Mouse (Mus musculus) MEL (cell line): ENCODE data around the gene Pla2g12a. TPM values are rescaled to one million over a fixed set of nuclear protein-coding genes. Genes with fewer than 3 reads are reported as not detected.

ENCODE experiments used
- DNase-seq: peaks from one replicate; pipeline ENCODE4 v3.0.0; 2011; ENCODE audit warnings: low read depth, low spot score
- H3K27ac ChIP-seq: 2 replicates; pipeline ENCODE4 v1.5.1; 2012; ENCODE audit warnings: low read depth, mild to moderate bottlenecking, control low read depth, low read length, moderate library complexity; ENCODE audit not compliant: control insufficient read depth
- H3K27me3 ChIP-seq, 2 experiments: fragments of 150-350 bp in 1 of 2; sonication (generic) in 1 of 2; 2 replicates each; pipeline ENCODE4 v1.6.1; 2012; ENCODE audit warnings: low read length in 2 of 2, mild to moderate bottlenecking in 2 of 2, improper control_type of control experiment in 1 of 2, moderate library complexity in 1 of 2; ENCODE audit not compliant: insufficient read depth in 2 of 2, control insufficient read depth in 1 of 2
- H3K36me3 ChIP-seq, 2 experiments: 2 replicates each; pipeline ENCODE4 v1.6.1; 2012 to 2014; ENCODE audit warnings: low read length in 2 of 2, improper control_type of control experiment in 1 of 2, inconsistent platforms in 1 of 2, mild to moderate bottlenecking in 1 of 2; ENCODE audit not compliant: insufficient read depth in 2 of 2, control insufficient read depth in 1 of 2
- H3K4me1 ChIP-seq, 2 experiments: fragments of 150-350 bp in 1 of 2; sonication (generic) in 1 of 2; 2 replicates each; pipeline ENCODE4 v1.6.1; 2012; ENCODE audit warnings: low read length in 2 of 2, improper control_type of control experiment in 1 of 2, mild to moderate bottlenecking in 1 of 2; ENCODE audit not compliant: insufficient read depth in 2 of 2, control insufficient read depth in 1 of 2
- H3K4me3 ChIP-seq, 2 experiments: fragments of 150-350 bp in 1 of 2; sonication (generic) in 1 of 2; 2 replicates each; pipeline ENCODE4 v1.5.1; 2012; ENCODE audit warnings: low read depth in 2 of 2, low read length in 2 of 2, mild to moderate bottlenecking in 2 of 2, moderate library complexity in 2 of 2, control low read depth in 1 of 2, improper control_type of control experiment in 1 of 2; ENCODE audit not compliant: control insufficient read depth in 1 of 2, insufficient read depth in 1 of 2
- H3K79me2 ChIP-seq: 2 replicates; pipeline ENCODE4 v1.6.1; 2012; ENCODE audit warnings: mild to moderate bottlenecking, low read length, moderate library complexity; ENCODE audit not compliant: control insufficient read depth, poor library complexity, insufficient read depth
- H3K9ac ChIP-seq: 2 replicates; pipeline ENCODE4 v1.6.1; 2012; ENCODE audit warnings: low read depth, mild to moderate bottlenecking, control low read depth, low read length, moderate library complexity; ENCODE audit not compliant: control insufficient read depth, poor library complexity, severe bottlenecking
- H3K9me3 ChIP-seq: fragments of 150-350 bp; sonication (generic); replicated peaks from 2 replicates; pipeline ENCODE4 v1.6.1; 2012; ENCODE audit warnings: mild to moderate bottlenecking, low read length, improper control_type of control experiment, moderate library complexity; ENCODE audit not compliant: insufficient read depth
- CHD1 ChIP-seq: IDR thresholded peaks from 2 replicates; pipeline ENCODE4 v1.6.1; 2012; ENCODE audit warnings: low read depth, mild to moderate bottlenecking, inconsistent platforms, low read length, improper control_type of control experiment
- CHD2 ChIP-seq: IDR thresholded peaks from 2 replicates; pipeline ENCODE4 v1.6.1; 2011; ENCODE audit warnings: low read length, improper control_type of control experiment
- CTCF ChIP-seq, 3 experiments: IDR thresholded peaks in 2 of 3; conservative IDR thresholded peaks in 1 of 3; 2 replicates each; pipeline ENCODE4 v1.5.1; 2011 to 2012; ENCODE audit warnings: low read length in 3 of 3, low read depth in 2 of 3, mild to moderate bottlenecking in 2 of 3, improper control_type of control experiment in 1 of 3, inconsistent platforms in 1 of 3, mixed read lengths in 1 of 3, moderate library complexity in 1 of 3; ENCODE audit not compliant: control insufficient read depth in 1 of 3, insufficient read depth in 1 of 3, poor library complexity in 1 of 3, severe bottlenecking in 1 of 3
- ELF1 ChIP-seq: IDR thresholded peaks from 2 replicates; pipeline ENCODE4 v1.6.1; 2014; ENCODE audit warnings: low read depth, mild to moderate bottlenecking, inconsistent platforms, low read length, improper control_type of control experiment, moderate library complexity
- EP300 ChIP-seq, 2 experiments: IDR thresholded peaks; 2 replicates each; pipeline ENCODE4 v1.6.1; 2011; ENCODE audit warnings: improper control_type of control experiment in 2 of 2, low read length in 2 of 2, low read depth in 1 of 2, mild to moderate bottlenecking in 1 of 2
- ETS1 ChIP-seq: IDR thresholded peaks from 2 replicates; pipeline ENCODE4 v1.6.1; 2012; ENCODE audit warnings: low read depth, mild to moderate bottlenecking, inconsistent platforms, low read length, improper control_type of control experiment, moderate library complexity
- GABPA ChIP-seq: IDR thresholded peaks from 2 replicates; pipeline ENCODE4 v1.6.1; 2012; ENCODE audit warnings: low read depth, mild to moderate bottlenecking, inconsistent platforms, low read length, improper control_type of control experiment, moderate library complexity
- GATA1 ChIP-seq: IDR thresholded peaks from 2 replicates; pipeline ENCODE4 v1.6.1; 2011; ENCODE audit warnings: low read depth, low read length, improper control_type of control experiment
- HCFC1 ChIP-seq: IDR thresholded peaks from 2 replicates; pipeline ENCODE4 v1.6.1; 2012; ENCODE audit warnings: low read depth, mild to moderate bottlenecking, inconsistent platforms, low read length, improper control_type of control experiment, moderate library complexity
- MAFK ChIP-seq: IDR thresholded peaks from 2 replicates; pipeline ENCODE4 v1.6.1; 2011; ENCODE audit warnings: low read depth, mild to moderate bottlenecking, low read length, improper control_type of control experiment, borderline replicate concordance
- MAZ ChIP-seq: IDR thresholded peaks from 2 replicates; pipeline ENCODE4 v1.6.1; 2012; ENCODE audit warnings: low read depth, mild to moderate bottlenecking, inconsistent platforms, low read length, improper control_type of control experiment
- MEF2A ChIP-seq: IDR thresholded peaks from 2 replicates; pipeline ENCODE4 v1.6.1; 2014; ENCODE audit warnings: low read depth, mild to moderate bottlenecking, inconsistent platforms, low read length, improper control_type of control experiment; ENCODE audit not compliant: poor library complexity, insufficient replicate concordance, severe bottlenecking; ENCODE audit errors: extremely low read depth
- MXI1 ChIP-seq: IDR thresholded peaks from 2 replicates; pipeline ENCODE4 v1.6.1; 2011; ENCODE audit warnings: mild to moderate bottlenecking, low read depth, low read length, improper control_type of control experiment
- MYC ChIP-seq: IDR thresholded peaks from 2 replicates; pipeline ENCODE4 v1.6.1; 2011; ENCODE audit warnings: low read depth, mild to moderate bottlenecking, low read length, improper control_type of control experiment, moderate library complexity
- NELFE ChIP-seq: IDR thresholded peaks from 2 replicates; pipeline ENCODE4 v1.6.1; 2011; ENCODE audit warnings: low read depth, low read length, improper control_type of control experiment
- POLR2A ChIP-seq, 2 experiments: IDR thresholded peaks; 2 replicates each; pipeline ENCODE4 v1.6.1; 2011 to 2012; ENCODE audit warnings: low read length in 2 of 2, mild to moderate bottlenecking in 2 of 2, control low read depth in 1 of 2, improper control_type of control experiment in 1 of 2, low read depth in 1 of 2, moderate library complexity in 1 of 2; ENCODE audit not compliant: control insufficient read depth in 1 of 2, insufficient read depth in 1 of 2, poor library complexity in 1 of 2
- POLR2AphosphoS2 ChIP-seq: IDR thresholded peaks from 2 replicates; pipeline ENCODE4 v1.6.1; 2011; ENCODE audit warnings: low read length, improper control_type of control experiment
- RAD21 ChIP-seq: IDR thresholded peaks from 2 replicates; pipeline ENCODE4 v1.6.1; 2011; ENCODE audit warnings: mild to moderate bottlenecking, low read depth, low read length, improper control_type of control experiment
- RCOR1 ChIP-seq: IDR thresholded peaks from 2 replicates; pipeline ENCODE4 v1.6.1; 2012; ENCODE audit warnings: low read depth, mild to moderate bottlenecking, inconsistent platforms, low read length, improper control_type of control experiment
- SIN3A ChIP-seq: IDR thresholded peaks from 2 replicates; pipeline ENCODE4 v1.6.1; 2012; ENCODE audit warnings: low read length, improper control_type of control experiment, inconsistent platforms
- SMC3 ChIP-seq: IDR thresholded peaks from 2 replicates; pipeline ENCODE4 v1.6.1; 2011; ENCODE audit warnings: low read depth, low read length, improper control_type of control experiment
- USF1 ChIP-seq: IDR thresholded peaks from 2 replicates; pipeline ENCODE4 v1.6.1; 2014; ENCODE audit warnings: low read depth, mild to moderate bottlenecking, inconsistent platforms, low read length, improper control_type of control experiment, moderate library complexity
- USF2 ChIP-seq, 2 experiments: IDR thresholded peaks; 2 replicates each; pipeline ENCODE4 v1.6.1; 2011 to 2012; ENCODE audit warnings: improper control_type of control experiment in 2 of 2, low read length in 2 of 2, borderline replicate concordance in 1 of 2, inconsistent platforms in 1 of 2, low read depth in 1 of 2, mild to moderate bottlenecking in 1 of 2; ENCODE audit not compliant: insufficient read depth in 1 of 2
- ZKSCAN1 ChIP-seq: IDR thresholded peaks from 2 replicates; pipeline ENCODE4 v1.6.1; 2012; ENCODE audit warnings: low read depth, mild to moderate bottlenecking, inconsistent platforms, low read length, improper control_type of control experiment, moderate library complexity
- ZNF384 ChIP-seq: IDR thresholded peaks from 2 replicates; pipeline ENCODE4 v1.6.1; 2012; ENCODE audit warnings: low read depth, mild to moderate bottlenecking, inconsistent platforms, low read length, improper control_type of control experiment
- polyA plus RNA-seq, 2 experiments: library from polyadenylated mRNA; stranded (reverse) in 1 of 2; unstranded in 1 of 2; fragments of >175 nt in 1 of 2; fragments of >200 nt in 1 of 2; gene quantifications; 2 replicates each; pipeline versions ENCODE4 v1.2.1 to v1.2.4; 2012; ENCODE audit warnings: low replicate concordance in 2 of 2, low read depth in 1 of 2; ENCODE audit not compliant: insufficient read length in 2 of 2, insufficient read depth in 1 of 2, missing spikeins in 1 of 2
- total RNA-seq: library from RNA; depleted of rRNA; stranded (reverse); fragments of 300-350 nt; gene quantifications from 2 replicates; pipeline ENCODE4 v1.2.3, GENCODE M21; 2012

Pla2g12a gene
- total and polyA plus RNA-seq, 3 experiments = 89.8 to 251 (median 93.5) TPM

- H3K9me3 ChIP-seq = no peaks in the 10 kb centered on the region
- no peak overlapping the region for H3K4me3 ChIP-seq
- no peak for DNase-seq
- H3K27ac ChIP-seq = no peak overlapping the region
- peaks cover 0 to 2% of the 10 kb centered on the region in 2 experiments; a peak in 2 of 4 replicates for H3K4me1 ChIP-seq
- no peaks in the 10 kb centered on the region for H3K27me3 ChIP-seq
- no peak for TF ChIP-seq RAD21
- no peak for TF ChIP-seq MYC
- no peak for TF ChIP-seq HCFC1
- no peak for TF ChIP-seq MXI1
- TF ChIP-seq POLR2AphosphoS2 = no peak
- no peak for TF ChIP-seq NELFE
- no peak for TF ChIP-seq USF1
- TF ChIP-seq GATA1 = no peak
- no peak for TF ChIP-seq SIN3A
- no peak for TF ChIP-seq ELF1
- no peak for TF ChIP-seq CTCF (IDR thresholded peaks at IDR 0.05 in 2 of 3, conservative IDR thresholded peaks at IDR 0.05 in 1 of 3; ENCODE audit: control insufficient read depth in 1 of 3, insufficient read depth in 1 of 3, low read depth in 2 of 3, low read length in 3 of 3, poor library complexity in 1 of 3, severe bottlenecking in 1 of 3)
- TF ChIP-seq MAZ = no peak
- TF ChIP-seq CHD1 = no peak
- no peak for TF ChIP-seq GABPA
- TF ChIP-seq ETS1 = no peak
- no peak for TF ChIP-seq EP300 (IDR thresholded peaks at IDR 0.05; ENCODE audit: low read depth in 1 of 2, low read length in 2 of 2)
- H3K36me3 ChIP-seq = peaks cover 0 to 6% of the 10 kb centered on the region in 2 experiments; a peak in 2 of 4 replicates
- no peak overlapping the region for H3K9ac ChIP-seq
- no peaks in the 10 kb centered on the region for H3K79me2 ChIP-seq
Measured at GRCm38 (mm10) chr3:129940780-129941179, 62.4 kb downstream of the Pla2g12a start.

DNA sequence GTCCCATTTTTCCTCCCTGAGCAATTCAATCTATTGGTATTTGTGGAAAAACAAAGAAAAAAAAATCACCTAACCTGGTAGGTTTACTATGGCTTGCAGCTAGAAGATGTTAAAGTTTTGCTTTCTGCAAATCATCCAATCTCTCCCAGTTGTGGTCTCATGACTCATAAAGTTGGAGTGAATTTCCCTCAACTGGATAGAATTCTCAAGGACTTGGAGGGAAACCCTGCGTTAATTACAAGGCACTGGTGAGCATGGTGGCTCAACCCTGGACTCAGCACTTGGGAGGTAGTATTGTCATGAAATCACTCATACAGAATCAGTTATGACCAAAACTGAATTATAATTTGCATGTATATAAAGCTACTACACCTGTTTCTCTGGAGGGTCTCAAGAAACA is 62.9 kb downstream of the Pla2g12a start:
- TF ChIP-seq ETS1 (no peak), HCFC1 (no peak), USF2 (IDR thresholded peaks at IDR 0.05; ENCODE audit: borderline replicate concordance in 1 of 2, insufficient read depth in 1 of 2, low read depth in 1 of 2, low read length in 2 of 2) (no peak), SMC3 (no peak), CHD2 (no peak), MEF2A (no peak), MAZ (no peak), POLR2A (IDR thresholded peaks at IDR 0.05; ENCODE audit: control insufficient read depth in 1 of 2, insufficient read depth in 1 of 2, low read depth in 1 of 2, low read length in 2 of 2, poor library complexity in 1 of 2) (no peak), MAFK (no peak), CTCF (IDR thresholded peaks at IDR 0.05 in 2 of 3, conservative IDR thresholded peaks at IDR 0.05 in 1 of 3; ENCODE audit: control insufficient read depth in 1 of 3, insufficient read depth in 1 of 3, low read depth in 2 of 3, low read length in 3 of 3, poor library complexity in 1 of 3, severe bottlenecking in 1 of 3) (no peak), RCOR1 (no peak), CHD1 (no peak), GATA1 (no peak), ZKSCAN1 (no peak), ZNF384 (no peak), RAD21 (no peak)
- Histone ChIP-seq H3K36me3 (peaks cover 0 to 9% of the 10 kb centered on the region in 2 experiments; a peak in 2 of 4 replicates), H3K79me2 (no peaks in the 10 kb centered on the region), H3K27ac (no peak overlapping the region), H3K4me3 (no peak overlapping the region), H3K9me3 (no peaks in the 10 kb centered on the region), H3K27me3 (no peaks in the 10 kb centered on the region), H3K9ac (no peak overlapping the region), H3K4me1 (peaks cover 0 to 6% of the 10 kb centered on the region in 2 experiments; a peak in 2 of 4 replicates)
- DNase-seq = no peak
